Mouse (Mus musculus) CH12.LX (cell line): Measurements from ENCODE around the gene Cgref1. TPM values are rescaled to one million over a fixed set of nuclear protein-coding genes. Genes with fewer than 3 reads are reported as not detected.
A peak's percentile ranks its signal among the peaks of the same experiment; 100 is the strongest.

Experiments
- DNase-seq: peaks from one replicate; pipeline ENCODE4 v3.0.0-alpha.2; 2013; ENCODE audit errors: extremely low read depth
- H3K27ac ChIP-seq: 2 replicates; pipeline ENCODE4 v1.5.1; 2012; ENCODE audit warnings: low read depth, mild to moderate bottlenecking, control low read depth, moderate library complexity; ENCODE audit not compliant: insufficient read depth
- H3K27me3 ChIP-seq: replicated peaks from 2 replicates; pipeline ENCODE3; 2012; ENCODE audit warnings: inconsistent platforms
- H3K36me3 ChIP-seq, 2 experiments: replicated peaks in 1 of 2; 2 replicates each; pipeline versions ENCODE3 to v1.6.1; 2012; ENCODE audit warnings: inconsistent platforms in 1 of 2, low read length in 1 of 2, mild to moderate bottlenecking in 1 of 2, mixed read lengths in 1 of 2, moderate library complexity in 1 of 2; ENCODE audit not compliant: control insufficient read depth in 1 of 2, insufficient read depth in 1 of 2
- H3K4me1 ChIP-seq, 2 experiments: 2 replicates each; pipeline ENCODE4 v1.6.1; 2012; ENCODE audit warnings: inconsistent platforms in 1 of 2, moderate library complexity in 1 of 2; ENCODE audit not compliant: insufficient read depth in 2 of 2, control insufficient read depth in 1 of 2
- H3K4me2 ChIP-seq: 2 replicates; pipeline ENCODE4 v1.6.1; 2012; ENCODE audit warnings: low read depth, mild to moderate bottlenecking, control low read depth; ENCODE audit not compliant: poor library complexity, insufficient read depth, severe bottlenecking
- H3K4me3 ChIP-seq, 3 experiments: fragments of 150-350 bp in 1 of 3; sonication (generic) in 1 of 3; replicated peaks in 1 of 3; 2 replicates each; pipeline versions ENCODE3 to v1.5.1; 2011 to 2012; ENCODE audit warnings: low read depth in 2 of 3, low read length in 2 of 3, mild to moderate bottlenecking in 2 of 3, moderate library complexity in 2 of 3, control low read depth in 1 of 3, improper control_type of control experiment in 1 of 3, inconsistent platforms in 1 of 3, mixed read lengths in 1 of 3; ENCODE audit not compliant: poor library complexity in 1 of 3
- H3K79me2 ChIP-seq: replicated peaks from 2 replicates; pipeline ENCODE4 v1.6.1; 2012; ENCODE audit warnings: mild to moderate bottlenecking, moderate library complexity; ENCODE audit not compliant: control insufficient read depth, poor library complexity, insufficient read depth, severe bottlenecking; ENCODE audit errors: extremely low read depth
- H3K9ac ChIP-seq: 2 replicates; pipeline ENCODE4 v1.6.1; 2012; ENCODE audit warnings: low read depth, mild to moderate bottlenecking, control low read depth, moderate library complexity; ENCODE audit not compliant: insufficient read depth
- H3K9me3 ChIP-seq: replicated peaks from 2 replicates; pipeline ENCODE3; 2012; ENCODE audit warnings: low read length, inconsistent platforms, mixed read lengths
- BHLHE40 ChIP-seq: IDR thresholded peaks from 2 replicates; pipeline ENCODE4 v1.6.1; 2011; ENCODE audit warnings: mild to moderate bottlenecking, low read depth, low read length, improper control_type of control experiment
- CHD2 ChIP-seq: IDR thresholded peaks from 2 replicates; pipeline ENCODE4 v1.6.1; 2011; ENCODE audit warnings: low read length, improper control_type of control experiment
- CTCF ChIP-seq, 2 experiments: IDR thresholded peaks in 1 of 2; conservative IDR thresholded peaks in 1 of 2; 2 replicates each; pipeline ENCODE4 v1.5.1; 2011 to 2012; ENCODE audit warnings: low read depth in 2 of 2, low read length in 2 of 2, improper control_type of control experiment in 1 of 2, inconsistent platforms in 1 of 2, mild to moderate bottlenecking in 1 of 2, moderate library complexity in 1 of 2
- ELF1 ChIP-seq: IDR thresholded peaks from 2 replicates; pipeline ENCODE4 v1.6.1; 2014; ENCODE audit warnings: low read depth, mild to moderate bottlenecking, inconsistent platforms, low read length, improper control_type of control experiment
- EP300 ChIP-seq: IDR thresholded peaks from 2 replicates; pipeline ENCODE4 v1.6.1; 2011; ENCODE audit warnings: low read length, improper control_type of control experiment
- ETS1 ChIP-seq: conservative IDR thresholded peaks from 2 replicates; pipeline ENCODE4 v1.6.1; 2012; ENCODE audit warnings: low read depth, mild to moderate bottlenecking, inconsistent platforms, low read length, improper control_type of control experiment, moderate library complexity
- HCFC1 ChIP-seq: IDR thresholded peaks from 2 replicates; pipeline ENCODE4 v1.6.1; 2012; ENCODE audit warnings: low read depth, mild to moderate bottlenecking, inconsistent platforms, low read length, improper control_type of control experiment
- IRF4 ChIP-seq: IDR thresholded peaks from 2 replicates; pipeline ENCODE4 v1.6.1; 2014; ENCODE audit warnings: low read depth, mild to moderate bottlenecking, inconsistent platforms, low read length, improper control_type of control experiment
- KAT2A ChIP-seq: IDR thresholded peaks from 2 replicates; pipeline ENCODE4 v1.6.1; 2012; ENCODE audit warnings: low read length, improper control_type of control experiment, inconsistent platforms; ENCODE audit not compliant: insufficient replicate concordance
- MAX ChIP-seq: IDR thresholded peaks from 2 replicates; pipeline ENCODE4 v1.6.1; 2011; ENCODE audit warnings: low read length, improper control_type of control experiment
- MAZ ChIP-seq: IDR thresholded peaks from 2 replicates; pipeline ENCODE4 v1.6.1; 2012; ENCODE audit warnings: low read depth, mild to moderate bottlenecking, inconsistent platforms, low read length, improper control_type of control experiment, moderate library complexity
- MEF2A ChIP-seq: IDR thresholded peaks from 2 replicates; pipeline ENCODE4 v1.6.1; 2014; ENCODE audit warnings: low read depth, mild to moderate bottlenecking, inconsistent platforms, low read length, improper control_type of control experiment, borderline replicate concordance
- MXI1 ChIP-seq: IDR thresholded peaks from 2 replicates; pipeline ENCODE4 v1.6.1; 2011; ENCODE audit warnings: mild to moderate bottlenecking, low read depth, low read length, improper control_type of control experiment
- NELFE ChIP-seq: IDR thresholded peaks from 2 replicates; pipeline ENCODE4 v1.6.1; 2011; ENCODE audit warnings: low read depth, low read length, improper control_type of control experiment
- NRF1 ChIP-seq: IDR thresholded peaks from 2 replicates; pipeline ENCODE4 v1.6.1; 2014; ENCODE audit warnings: low read depth, mild to moderate bottlenecking, inconsistent platforms, low read length, improper control_type of control experiment, moderate library complexity
- PAX5 ChIP-seq: IDR thresholded peaks from 2 replicates; pipeline ENCODE4 v1.6.1; 2012; ENCODE audit warnings: low read length, inconsistent platforms, mixed read lengths
- POLR2A ChIP-seq: IDR thresholded peaks from 2 replicates; pipeline ENCODE4 v1.6.1; 2011; ENCODE audit warnings: low read depth, mild to moderate bottlenecking, improper control_type of control experiment, low read length
- RAD21 ChIP-seq: IDR thresholded peaks from 2 replicates; pipeline ENCODE4 v1.6.1; 2011; ENCODE audit warnings: low read depth, mild to moderate bottlenecking, low read length, improper control_type of control experiment, moderate library complexity
- RCOR1 ChIP-seq: conservative IDR thresholded peaks from 2 replicates; pipeline ENCODE4 v1.6.1; 2012; ENCODE audit warnings: low read depth, mild to moderate bottlenecking, inconsistent platforms, low read length, improper control_type of control experiment
- SIN3A ChIP-seq: IDR thresholded peaks from 2 replicates; pipeline ENCODE4 v1.6.1; 2012; ENCODE audit warnings: low read length, improper control_type of control experiment, inconsistent platforms
- SMC3 ChIP-seq: IDR thresholded peaks from 2 replicates; pipeline ENCODE4 v1.6.1; 2011; ENCODE audit warnings: low read depth, low read length, improper control_type of control experiment
- TCF12 ChIP-seq: IDR thresholded peaks from 2 replicates; pipeline ENCODE4 v1.6.1; 2014; ENCODE audit warnings: low read depth, mild to moderate bottlenecking, inconsistent platforms, low read length, improper control_type of control experiment
- USF1 ChIP-seq: IDR thresholded peaks from 2 replicates; pipeline ENCODE4 v1.6.1; 2014; ENCODE audit warnings: low read depth, mild to moderate bottlenecking, inconsistent platforms, low read length, improper control_type of control experiment
- USF2 ChIP-seq: conservative IDR thresholded peaks from 2 replicates; pipeline ENCODE4 v1.6.1; 2011; ENCODE audit warnings: low read depth, low read length, improper control_type of control experiment
- ZKSCAN1 ChIP-seq: IDR thresholded peaks from 2 replicates; pipeline ENCODE4 v1.6.1; 2012; ENCODE audit warnings: low read depth, inconsistent platforms, low read length, improper control_type of control experiment, borderline replicate concordance
- dilution Hi-C: fragments of 300-500 bp; cut with MboI; formaldehyde crosslinking; loops from 2 replicates; pipeline ENCODE4 v1.14.3; 2020; ENCODE audit warnings: low sequenced_read_pairs; ENCODE audit not compliant: extremely low pct_unique_long_range_greater_than_20kb, extremely low pct_ligation_motif_present
- in situ Hi-C: fragments of 300-500 bp; cut with MboI; formaldehyde crosslinking; loops from 3 replicates; pipeline ENCODE4 v1.14.3; 2019; ENCODE audit warnings: low sequenced_read_pairs, low pct_ligation_motif_present, low pct_unique_long_range_greater_than_20kb, mixed read lengths
- polyA plus RNA-seq: library from polyadenylated mRNA; unstranded; fragments of >175 nt; gene quantifications from 2 replicates; pipeline ENCODE4 v1.2.1, GENCODE M21; 2012; ENCODE audit warnings: low read depth; ENCODE audit not compliant: insufficient read length
- total RNA-seq, 2 experiments: library from RNA; depleted of rRNA; stranded (reverse); fragments of 300-350 nt in 1 of 2; fragments of >200 nt in 1 of 2; gene quantifications; 2 replicates each; pipeline ENCODE4 v1.2.3; 2012 to 2014

The Cgref1 gene
- total and polyA plus RNA-seq, 3 experiments = not detected

DNA sequence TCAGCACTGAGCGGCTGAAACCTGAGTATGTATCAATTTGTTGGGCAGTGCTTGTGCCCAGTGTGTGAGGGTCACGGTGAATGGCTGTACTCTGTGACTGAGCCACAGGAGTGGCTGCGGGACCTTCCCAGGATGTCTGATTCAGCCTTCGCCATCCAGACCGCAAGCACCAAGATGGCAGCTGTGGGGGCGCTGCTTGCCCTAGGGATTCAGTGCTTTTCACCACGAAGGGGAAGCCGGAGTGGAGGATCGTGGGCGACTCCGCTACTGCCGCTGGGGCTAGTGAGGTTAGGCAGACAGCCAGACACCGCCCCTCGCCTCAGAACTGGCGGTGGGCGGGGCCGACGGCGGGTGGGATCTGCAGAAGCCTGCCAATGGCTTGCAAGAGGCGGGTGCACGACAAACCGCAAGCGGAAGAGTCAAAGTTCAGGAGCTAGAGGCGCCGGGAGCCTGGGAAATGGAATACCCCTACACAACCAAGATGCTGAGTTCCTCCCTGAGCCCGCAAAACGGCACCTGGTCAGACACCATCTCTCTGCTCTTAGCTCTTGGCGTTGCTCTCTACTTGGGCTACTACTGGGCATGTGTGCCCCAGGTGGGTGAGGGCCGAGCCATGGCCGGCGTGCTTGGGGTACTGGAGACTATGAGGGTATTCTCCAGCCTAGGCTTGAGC is 4.4 kb upstream of the Cgref1 start:
- peak overlapping the region; percentile 23; the same call in 1 of the 2 replicates for H3K9ac ChIP-seq
- peaks cover 10% of the 10 kb centered on the region for H3K27me3 ChIP-seq
- TF ChIP-seq MXI1 (no peak; the same call in 1 of the 2 replicates), POLR2A (peak; percentile 72), RAD21 (no peak), EP300 (no peak), CTCF (conservative IDR thresholded peaks at IDR 0.05 in 1 of 2, IDR thresholded peaks at IDR 0.05 in 1 of 2; ENCODE audit: low read depth in 2 of 2, low read length in 2 of 2) (no peak), HCFC1 (peak; percentile 48), PAX5 (no peak), RCOR1 (no peak), KAT2A (0 out of 2 replicates have a peak, but pooled peaks have one; percentile 36), SIN3A (peak; percentile 48; the same call in 1 of the 2 replicates), NRF1 (peak; percentile 35; the same call in 1 of the 2 replicates), NELFE (peak; percentile 51; the same call in 1 of the 2 replicates), CHD2 (peak; percentile 16; the same call in 1 of the 2 replicates), TCF12 (peak; percentile 40; the same call in 1 of the 2 replicates), MAX (peak; percentile 30; the same call in 1 of the 2 replicates), ELF1 (peak; percentile 66), MEF2A (0 out of 2 replicates have a peak, but pooled peaks have one; percentile 33), BHLHE40 (peak; percentile 24; the same call in 1 of the 2 replicates)
- H3K4me2 ChIP-seq = peak overlapping the region; percentile 52
- H3K27ac ChIP-seq = no peak overlapping the region
- H3K36me3 ChIP-seq = peaks cover 24 to 33% of the 10 kb centered on the region in 2 experiments
- dilution Hi-C loops = no loop called here
- peaks cover 2 to 24% of the 10 kb centered on the region in 2 experiments; a peak in 3 of 4 replicates for H3K4me1 ChIP-seq
- in situ Hi-C loops = no loop called here
- H3K79me2 ChIP-seq = no peaks in the 10 kb centered on the region
- no peaks in the 10 kb centered on the region for H3K9me3 ChIP-seq
- peak; percentile 87 for DNase-seq
- peak overlapping the region; percentile 64 to 75 (median 71) for H3K4me3 ChIP-seq

DNA sequence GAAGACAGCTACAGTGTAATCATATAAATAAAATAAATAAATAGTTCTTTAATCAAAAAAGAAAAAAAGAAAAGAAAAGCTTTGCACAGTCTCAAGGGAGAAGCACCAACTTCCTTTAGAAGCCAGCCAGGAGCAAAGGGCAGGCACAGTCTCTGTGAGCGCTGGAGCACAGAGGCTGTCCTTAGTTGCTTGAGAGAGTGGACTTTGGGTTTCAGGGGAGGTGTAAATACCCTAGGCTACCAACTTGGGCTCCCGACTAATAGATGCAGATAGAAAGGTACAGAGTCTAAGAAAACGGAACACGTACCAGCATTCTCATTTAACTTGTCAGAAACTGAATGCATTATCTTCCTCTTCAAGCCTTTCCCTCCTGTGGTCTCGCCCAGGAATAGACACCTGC is 3.2 kb upstream of the Cgref1 start:
- Histone ChIP-seq H3K4me1 (peaks cover 2 to 24% of the 10 kb centered on the region in 2 experiments; a peak in 3 of 4 replicates), H3K4me3 (no peak overlapping the region), H3K79me2 (no peaks in the 10 kb centered on the region), H3K9ac (no peak overlapping the region), H3K27ac (no peak overlapping the region), H3K27me3 (peaks cover 10% of the 10 kb centered on the region), H3K9me3 (no peaks in the 10 kb centered on the region), H3K36me3 (peaks cover 12 to 21% of the 10 kb centered on the region in 2 experiments), H3K4me2 (no peak overlapping the region)
- dilution Hi-C loops = no loop called here
- TF ChIP-seq SMC3 = no peak
- no peak for TF ChIP-seq HCFC1
- no peak for TF ChIP-seq MAZ
- no peak for TF ChIP-seq ETS1
- TF ChIP-seq MAX = no peak
- TF ChIP-seq ZKSCAN1 = no peak
- TF ChIP-seq SIN3A = no peak
- TF ChIP-seq RAD21 = no peak
- TF ChIP-seq EP300 = no peak
- no peak for TF ChIP-seq USF1
- TF ChIP-seq USF2 = no peak
- no peak for TF ChIP-seq MXI1
- TF ChIP-seq KAT2A = no peak
- TF ChIP-seq IRF4 = no peak
- DNase-seq = no peak
- in situ Hi-C loops = no loop called here
